Comparison of ENCODE assay signal across 9 mouse cellular contexts in the genomic region with DNA sequence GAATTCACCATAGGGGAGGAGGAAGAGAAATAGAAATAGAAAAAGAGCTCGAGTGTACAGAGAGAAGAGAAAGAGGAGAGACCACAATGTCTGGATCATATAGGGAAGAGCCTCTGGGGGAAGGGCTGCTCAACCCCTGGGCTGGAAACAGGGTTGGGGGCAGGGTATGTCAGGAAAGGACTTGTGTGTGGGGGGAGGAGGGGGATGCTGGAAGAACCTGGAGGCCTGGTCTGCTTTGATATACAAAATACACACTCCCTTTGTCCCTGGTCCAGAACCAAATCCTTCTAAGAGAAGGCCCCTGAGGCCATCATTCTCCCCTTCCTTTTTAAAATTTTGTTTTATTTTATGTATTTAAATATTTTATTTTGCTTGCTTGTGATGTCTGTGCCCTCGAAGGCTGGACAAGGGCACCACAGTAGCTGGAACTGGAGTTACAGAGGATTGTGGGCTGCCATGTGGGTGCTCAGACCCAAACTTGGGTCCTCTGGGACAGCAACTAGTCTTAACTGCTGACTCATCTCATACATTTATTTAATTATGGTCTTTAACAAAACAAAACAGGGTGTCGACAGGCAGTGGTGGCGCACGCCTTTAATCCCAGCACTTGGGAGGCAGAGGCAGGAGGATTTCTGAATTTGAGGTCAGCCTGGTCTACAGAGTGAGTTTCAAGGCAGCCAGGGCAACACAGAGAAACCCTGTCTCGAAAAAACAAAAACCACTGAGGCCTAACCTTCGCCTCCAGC. TPM values are rescaled to one million over a fixed set of nuclear protein-coding genes. Genes with fewer than 3 reads are reported as not detected.
A peak's percentile ranks its signal among the peaks of the same experiment; 100 is the strongest.
DNase-seq lines count a peak whose midpoint lies in the region; ATAC-seq and TF ChIP-seq lines count a peak whose summit lies in the region.
"Had no signal": no experiment of that assay in that cellular context is flagged by ENCODE, and none has a peak within 500 bp of the region (broad histone marks: within the 10 kb centered on the region; RNA-seq: fewer than 3 reads in every experiment).

No protein-coding gene starts in this region.

- no peak for TF ChIP-seq CTCF in heart, postnatal 0 days (IDR thresholded peaks at IDR 0.05; ENCODE audit: low read depth)
- TF ChIP-seq CTCF in cortical plate, adult 2 months (IDR thresholded peaks at IDR 0.05; ENCODE audit: extremely low read depth, insufficient read depth, low read length) = no peak
- TF ChIP-seq CTCF in hindbrain, postnatal 0 days (IDR thresholded peaks at IDR 0.05; ENCODE audit: low read depth) = no peak

- no peak for TF ChIP-seq POLR2A in cortical plate, adult 2 months (IDR thresholded peaks at IDR 0.05; ENCODE audit: extremely low read depth, insufficient read depth, low read length)

- 79% methylated on average over 7 of the region's 7 CpGs for WGBS in heart, postnatal 0 days
- 84% methylated on average over 7 of the region's 7 CpGs for WGBS in hindbrain, postnatal 0 days
- 88% methylated on average over 7 of the region's 7 CpGs for WGBS in midbrain, embryonic 15.5 days

- intact Hi-C loops in heart, postnatal 36 days (cut with DNase I) = loop anchor here (5.0 kb wide), 1 partner anchor 274 kb away; no protein-coding TSS in a partner anchor
- intact Hi-C loops in left cerebral cortex, postnatal 25 days (cut with DNase I) = loop anchor here (5.0 kb wide), 1 partner anchor 74 kb away; no protein-coding TSS in a partner anchor

- peak overlapping the region; percentile 96; the same call in 1 of the 2 replicates for H3K4me2 ChIP-seq in heart, postnatal 0 days (ENCODE audit: low read depth, low read length)
- H3K4me2 ChIP-seq in hindbrain, postnatal 0 days (ENCODE audit: low read depth, low read length) = peak overlapping the region; percentile 87
- H3K4me2 ChIP-seq in midbrain, embryonic 15.5 days = peak overlapping the region; percentile 99

- H3K36me3 ChIP-seq in heart, postnatal 0 days (replicated peaks; ENCODE audit: control insufficient read depth, insufficient read depth, low read length) = peaks cover 27% of the 10 kb centered on the region
- peaks cover 20% of the 10 kb centered on the region for H3K36me3 ChIP-seq in hindbrain, postnatal 0 days (ENCODE audit: insufficient read depth, low read length)
- H3K36me3 ChIP-seq in midbrain, embryonic 15.5 days (replicated peaks) = peaks cover 18% of the 10 kb centered on the region; the same call in 1 of the 2 replicates

- H3K27ac ChIP-seq in heart, postnatal 0 days (ENCODE audit: low read depth) = no peak overlapping the region
- H3K27ac ChIP-seq in cortical plate, adult 2 months (ENCODE audit: insufficient read depth, low read length) = no peak overlapping the region
- H3K27ac ChIP-seq in hindbrain, postnatal 0 days = no peak overlapping the region; the same call in 1 of the 2 replicates
- H3K27ac ChIP-seq in midbrain, embryonic 15.5 days = no peak overlapping the region

- ATAC-seq in heart, postnatal 0 days (ENCODE audit: insufficient read depth, low read depth) = no peak
- ATAC-seq in hindbrain, postnatal 0 days = no peak
- no peak for ATAC-seq in midbrain, embryonic 15.5 days (replicated peaks)

- H3K4me3 ChIP-seq in heart, postnatal 0 days (ENCODE audit: low read depth, low read length) = no peak overlapping the region
- peak overlapping the region; percentile 61; the same call in 1 of the 2 replicates for H3K4me3 ChIP-seq in cortical plate, adult 2 months (ENCODE audit: insufficient read depth, low read length)
- no peak overlapping the region for H3K4me3 ChIP-seq in hindbrain, postnatal 0 days (ENCODE audit: low read length)
- peak overlapping the region; percentile 69 for H3K4me3 ChIP-seq in midbrain, embryonic 15.5 days

- no peak overlapping the region for H3K9ac ChIP-seq in heart, postnatal 0 days (replicated peaks; ENCODE audit: low read depth, low read length)
- H3K9ac ChIP-seq in hindbrain, postnatal 0 days (replicated peaks; ENCODE audit: low read length) = no peak overlapping the region
- no peak overlapping the region for H3K9ac ChIP-seq in midbrain, embryonic 15.5 days

- H3K4me1 ChIP-seq in heart, postnatal 0 days (ENCODE audit: control insufficient read depth, insufficient read depth) = peaks cover 4% of the 10 kb centered on the region; the same call in 1 of the 2 replicates
- H3K4me1 ChIP-seq in cortical plate, adult 2 months (ENCODE audit: control insufficient read depth, insufficient read depth, low read length) = no peaks in the 10 kb centered on the region
- no peaks in the 10 kb centered on the region; the same call in 1 of the 2 replicates for H3K4me1 ChIP-seq in hindbrain, postnatal 0 days (ENCODE audit: insufficient read depth, low read length)
- peaks cover 22% of the 10 kb centered on the region for H3K4me1 ChIP-seq in midbrain, embryonic 15.5 days

- no peaks in the 10 kb centered on the region for H3K27me3 ChIP-seq in heart, postnatal 0 days (ENCODE audit: control insufficient read depth, insufficient read depth, low read length)
- H3K27me3 ChIP-seq in hindbrain, postnatal 0 days (ENCODE audit: insufficient read depth, low read length) = no peaks in the 10 kb centered on the region
- no peaks in the 10 kb centered on the region for H3K27me3 ChIP-seq in midbrain, embryonic 15.5 days (replicated peaks)

- no peaks in the 10 kb centered on the region for H3K9me3 ChIP-seq in heart, postnatal 0 days (replicated peaks; ENCODE audit: control insufficient read depth, low read length)
- H3K9me3 ChIP-seq in hindbrain, postnatal 0 days (ENCODE audit: low read length) = no peaks in the 10 kb centered on the region
- H3K9me3 ChIP-seq in midbrain, embryonic 15.5 days = no peaks in the 10 kb centered on the region

- TF ChIP-seq EP300 in heart, postnatal 0 days (IDR thresholded peaks at IDR 0.05; ENCODE audit: low read depth) = no peak

- DNase-seq in heart, postnatal 0 days (ENCODE audit: low spot score) = no peak
- DNase-seq in heart, postnatal 36 days = no peak
- no peak for DNase-seq in hindbrain, postnatal 0 days (ENCODE audit: low spot score)
- no peak for DNase-seq in adrenal gland, adult 18-20 months (ENCODE audit: low spot score in 2 of 2)
- no peak for DNase-seq in left cerebral cortex, postnatal 25 days (ENCODE audit: low spot score in 2 of 2)
- no peak for DNase-seq in cerebellum, postnatal 4 days (ENCODE audit: low spot score in 2 of 2)

RNA-seq across cellular contexts. Expression of a gene that starts 1.3 kb away (rescaled TPM):
- total RNA-seq in heart, postnatal 0 days (2014; rRNA removed; ENCODE audit: low replicate concordance) = 0.27 and 2.4 TPM in 2 replicates
- 4.0 and 4.1 TPM in 2 replicates for polyA plus RNA-seq in heart, postnatal 0 days (2015; fragmentation: Nextera tagmentation; extraction: Ambion mirVana)
- total RNA-seq in heart, postnatal 36 days (2021) = 1 to 10 TPM; 1.2 to 1.5 TPM
- polyA plus RNA-seq in cortical plate, adult 2 months (2012; rRNA removed) = 8.4 and 11.5 TPM in 2 replicates
- total RNA-seq in hindbrain, postnatal 0 days (2014; rRNA removed) = 3.1 and 9.5 TPM in 2 replicates
- polyA plus RNA-seq in hindbrain, postnatal 0 days (2015; fragmentation: Nextera tagmentation; extraction: Ambion mirVana) = 7.6 and 8.0 TPM in 2 replicates
- 5.3 and 6.9 TPM in 2 replicates for polyA plus RNA-seq in midbrain, embryonic 15.5 days (2015; fragmentation: Nextera tagmentation; extraction: Ambion mirVana)
- total RNA-seq in adrenal gland, adult 18-20 months (2021) = 1 to 10 TPM; 6.3 to 8.1 TPM
- 1 to 10 TPM; 5.2 to 5.4 TPM for total RNA-seq in left cerebral cortex, postnatal 25 days (2021)

RNA-seq across cellular contexts. Expression of a gene that starts 3.5 kb away (rescaled TPM):
- 15.0 and 31.4 TPM in 2 replicates for total RNA-seq in heart, postnatal 0 days (2014; rRNA removed; ENCODE audit: low replicate concordance)
- 25.0 and 26.5 TPM in 2 replicates for polyA plus RNA-seq in heart, postnatal 0 days (2015; fragmentation: Nextera tagmentation; extraction: Ambion mirVana)
- total RNA-seq in heart, postnatal 36 days (2021) = 10 to 100 TPM; 26.4 to 27.3 TPM
- 2.6 and 3.9 TPM in 2 replicates for polyA plus RNA-seq in cortical plate, adult 2 months (2012; rRNA removed)
- 13.8 and 15.5 TPM in 2 replicates for total RNA-seq in hindbrain, postnatal 0 days (2014; rRNA removed)
- polyA plus RNA-seq in hindbrain, postnatal 0 days (2015; fragmentation: Nextera tagmentation; extraction: Ambion mirVana) = 13.8 and 14.0 TPM in 2 replicates
- polyA plus RNA-seq in midbrain, embryonic 15.5 days (2015; fragmentation: Nextera tagmentation; extraction: Ambion mirVana) = 8.5 and 9.7 TPM in 2 replicates
- total RNA-seq in adrenal gland, adult 18-20 months (2021) = 1 to 10 TPM; 2.8 to 4.1 TPM
- 1 to 10 TPM; 3.4 to 4.9 TPM for total RNA-seq in left cerebral cortex, postnatal 25 days (2021)

RNA-seq across cellular contexts. Expression of a gene that starts 19.7 kb away (rescaled TPM):
- 50.7 and 70.1 TPM in 2 replicates for total RNA-seq in heart, postnatal 0 days (2014; rRNA removed; ENCODE audit: low replicate concordance)
- polyA plus RNA-seq in heart, postnatal 0 days (2015; fragmentation: Nextera tagmentation; extraction: Ambion mirVana) = 15.3 and 17.5 TPM in 2 replicates
- total RNA-seq in heart, postnatal 36 days (2021) = 100 to 1,000 TPM; 232 to 242 TPM
- polyA plus RNA-seq in cortical plate, adult 2 months (2012; rRNA removed) = 3.1 and 3.3 TPM in 2 replicates
- 3.4 and 7.0 TPM in 2 replicates for total RNA-seq in hindbrain, postnatal 0 days (2014; rRNA removed)
- 5.1 and 6.1 TPM in 2 replicates for polyA plus RNA-seq in hindbrain, postnatal 0 days (2015; fragmentation: Nextera tagmentation; extraction: Ambion mirVana)
- 5.0 and 5.8 TPM in 2 replicates for polyA plus RNA-seq in midbrain, embryonic 15.5 days (2015; fragmentation: Nextera tagmentation; extraction: Ambion mirVana)
- 100 to 1,000 TPM; 130 to 232 TPM for total RNA-seq in adrenal gland, adult 18-20 months (2021)
- total RNA-seq in left cerebral cortex, postnatal 25 days (2021) = 1 to 10 TPM; 4.0 to 4.7 TPM

RNA-seq across cellular contexts. Expression of a gene that starts 35.3 kb away (rescaled TPM):
- 0.19 TPM in 1 of 2 replicates, not detected in the other for total RNA-seq in heart, postnatal 0 days (2014; rRNA removed; ENCODE audit: low replicate concordance)
- polyA plus RNA-seq in heart, postnatal 0 days (2015; fragmentation: Nextera tagmentation; extraction: Ambion mirVana) = 0.07 TPM in 1 of 2 replicates, not detected in the other
- total RNA-seq in heart, postnatal 36 days (2021) = not detected
- polyA plus RNA-seq in cortical plate, adult 2 months (2012; rRNA removed) = 122 and 128 TPM in 2 replicates
- 159 and 173 TPM in 2 replicates for total RNA-seq in hindbrain, postnatal 0 days (2014; rRNA removed)
- polyA plus RNA-seq in hindbrain, postnatal 0 days (2015; fragmentation: Nextera tagmentation; extraction: Ambion mirVana) = 73.8 and 81.3 TPM in 2 replicates
- polyA plus RNA-seq in midbrain, embryonic 15.5 days (2015; fragmentation: Nextera tagmentation; extraction: Ambion mirVana) = 104 and 115 TPM in 2 replicates
- total RNA-seq in adrenal gland, adult 18-20 months (2021) = 1 to 10 TPM; 2.9 TPM
- 100 to 1,000 TPM; 187 to 192 TPM for total RNA-seq in left cerebral cortex, postnatal 25 days (2021)
- total RNA-seq: common myeloid progenitor, adult 5-6 weeks had no signal

Comparison
In these comparisons a context has a peak if more than half of its experiments do, and no peak if none do; other contexts are left out.
1. H3K4me3 ChIP-seq: peak in cortical plate, adult 2 months (single experiment) and midbrain, embryonic 15.5 days (single experiment); none in heart, postnatal 0 days (single experiment) and hindbrain, postnatal 0 days (single experiment).
2. Peak in every context shown above with its lines, with median percentiles within 50 percentile points of each other: H3K4me2 ChIP-seq.